Mouse (Mus musculus) common myeloid progenitor, adult 5-6 weeks (primary cell): Measurements from ENCODE around the gene Mgat5. TPM values are rescaled to one million over a fixed set of nuclear protein-coding genes. Genes with fewer than 3 reads are reported as not detected.
A peak's percentile ranks its signal among the peaks of the same experiment; 100 is the strongest.

Experiments
- ATAC-seq: replicated peaks from 2 replicates; pipeline ENCODE4 v1.8.0; 2016; ENCODE audit warnings: low read depth, mild to moderate bottlenecking, moderate TSS enrichment, inconsistent platforms; ENCODE audit not compliant: poor library complexity, severe bottlenecking
- total RNA-seq: library from RNA; stranded (forward); fragments of 200-1000, 187-1606 nt; gene quantifications from 2 replicates; pipeline ENCODE4 v1.2.3, GENCODE M21; 2017

The Mgat5 gene
- total RNA-seq, 1 experiment from 2014 or later: 66.2 TPM

- ATAC-seq: no peak
Observed at GRCm38 (mm10) chr1:127464041-127464440, 259.2 kb downstream of the Mgat5 start.

DNA sequence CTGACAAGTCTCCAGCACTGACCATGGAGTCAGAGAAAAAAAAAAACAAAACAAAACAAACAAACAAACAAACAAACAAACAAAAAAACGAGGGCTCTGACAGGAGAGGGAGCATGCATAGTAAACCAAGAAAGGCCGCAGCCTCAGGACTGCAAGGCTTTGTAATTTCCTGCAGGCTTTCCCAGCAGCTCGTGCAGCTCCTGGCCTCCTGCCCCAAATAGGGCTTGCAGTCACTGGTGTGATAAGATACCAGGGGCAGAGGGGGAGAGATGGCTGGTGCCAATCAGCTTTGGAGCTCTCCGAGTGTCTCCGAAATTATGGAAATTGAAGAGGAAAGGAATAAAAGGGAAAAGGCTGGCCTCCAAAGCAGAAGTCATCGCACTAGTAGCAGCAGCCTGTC, 260.5 kb downstream of the Mgat5 start:
- no peak for ATAC-seq

DNA sequence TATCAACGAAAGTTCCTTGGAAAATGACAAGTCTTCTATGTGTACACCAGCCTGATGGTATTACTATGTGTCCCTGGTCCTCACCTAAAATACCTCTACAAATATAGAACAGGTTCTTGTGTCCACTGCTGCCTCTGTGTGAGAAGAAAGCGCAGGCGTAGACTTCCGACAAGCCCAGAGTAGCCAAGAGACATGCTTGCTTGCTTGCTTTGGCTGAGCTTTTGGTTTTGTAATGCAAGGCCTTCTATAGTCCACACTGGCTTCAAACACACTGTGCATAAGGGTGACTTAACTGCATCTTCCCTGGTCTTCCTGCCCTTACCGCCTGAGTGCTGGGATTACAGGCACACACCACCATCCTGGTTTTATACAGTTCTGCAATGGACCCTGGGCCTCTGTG, 262.4 kb downstream of the Mgat5 start:
- ATAC-seq: no peak

DNA sequence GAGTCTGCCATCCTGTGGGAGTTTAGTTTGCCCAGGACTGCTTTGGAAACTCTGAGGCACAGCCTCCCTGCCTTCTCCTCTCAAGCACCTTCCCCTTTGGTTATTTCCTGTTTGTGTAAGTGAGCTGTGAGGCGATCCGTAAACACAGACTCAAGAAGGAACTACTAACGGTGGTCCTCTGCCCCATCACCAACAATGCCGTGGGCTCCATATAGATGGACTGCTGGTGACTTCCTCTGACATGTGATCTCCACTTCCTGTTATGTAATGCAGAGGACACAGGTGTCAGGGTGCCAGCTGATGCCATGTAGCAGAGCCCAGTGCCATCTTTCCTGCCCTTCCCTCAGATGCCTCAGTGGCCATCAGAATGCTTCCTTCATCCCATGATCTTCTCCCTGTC, 265.4 kb downstream of the Mgat5 start:
- ATAC-seq: peak; percentile 36; the same call in 1 of the 2 replicates

- ATAC-seq: no peak
Observed at GRCm38 (mm10) chr1:127475756-127476155, 270.9 kb downstream of the Mgat5 start.

DNA sequence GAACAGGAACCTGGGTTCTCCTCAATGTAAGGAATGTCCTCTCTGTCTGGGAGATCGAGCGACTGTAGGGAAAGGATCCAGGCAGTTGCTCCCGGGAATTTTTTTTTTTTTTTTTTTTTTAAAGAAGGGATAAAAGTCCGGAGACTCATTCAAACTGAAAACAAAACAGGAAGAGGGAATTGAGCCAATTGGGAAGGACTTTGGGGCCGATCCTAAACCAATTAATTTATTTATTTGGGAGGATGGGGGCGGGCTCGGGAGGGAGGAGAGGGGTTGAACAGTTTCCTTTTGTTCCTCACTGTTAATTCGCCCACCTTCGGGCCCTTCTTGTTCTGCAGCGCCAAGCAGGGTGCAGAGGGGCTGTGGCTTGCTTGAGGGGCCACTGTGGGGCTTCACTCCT, 278.1 kb downstream of the Mgat5 start:
- ATAC-seq: no peak

DNA sequence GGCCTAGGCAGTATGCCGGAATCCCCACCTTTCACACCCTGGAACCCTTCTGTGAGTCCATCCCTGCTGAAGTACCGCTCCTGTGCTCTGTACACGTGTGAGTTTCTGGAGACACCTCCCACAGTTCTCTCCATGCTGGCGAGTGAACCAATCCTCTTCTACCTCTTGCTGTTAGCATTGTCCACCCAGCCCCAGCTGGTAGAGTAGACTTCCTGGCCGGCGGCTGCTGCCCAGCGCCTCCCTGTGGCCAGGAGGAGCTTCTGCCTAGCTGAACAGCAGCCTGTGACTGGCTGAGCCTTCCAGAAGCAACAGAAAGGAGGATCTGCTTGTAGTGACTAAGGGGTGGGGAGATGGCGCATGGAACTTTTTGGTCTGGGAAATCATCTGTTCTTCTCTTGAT, 279.4 kb downstream of the Mgat5 start:
- no peak for ATAC-seq

- peak; percentile 53 for ATAC-seq
Observed at GRCm38 (mm10) chr1:127484826-127485225, 280.0 kb downstream of the Mgat5 start.

GRCm38 (mm10) chr1:127487161-127487560, 282.3 kb downstream of the Mgat5 start:
- ATAC-seq: 0 out of 2 replicates have a peak, but pooled peaks have one; percentile 30

DNA sequence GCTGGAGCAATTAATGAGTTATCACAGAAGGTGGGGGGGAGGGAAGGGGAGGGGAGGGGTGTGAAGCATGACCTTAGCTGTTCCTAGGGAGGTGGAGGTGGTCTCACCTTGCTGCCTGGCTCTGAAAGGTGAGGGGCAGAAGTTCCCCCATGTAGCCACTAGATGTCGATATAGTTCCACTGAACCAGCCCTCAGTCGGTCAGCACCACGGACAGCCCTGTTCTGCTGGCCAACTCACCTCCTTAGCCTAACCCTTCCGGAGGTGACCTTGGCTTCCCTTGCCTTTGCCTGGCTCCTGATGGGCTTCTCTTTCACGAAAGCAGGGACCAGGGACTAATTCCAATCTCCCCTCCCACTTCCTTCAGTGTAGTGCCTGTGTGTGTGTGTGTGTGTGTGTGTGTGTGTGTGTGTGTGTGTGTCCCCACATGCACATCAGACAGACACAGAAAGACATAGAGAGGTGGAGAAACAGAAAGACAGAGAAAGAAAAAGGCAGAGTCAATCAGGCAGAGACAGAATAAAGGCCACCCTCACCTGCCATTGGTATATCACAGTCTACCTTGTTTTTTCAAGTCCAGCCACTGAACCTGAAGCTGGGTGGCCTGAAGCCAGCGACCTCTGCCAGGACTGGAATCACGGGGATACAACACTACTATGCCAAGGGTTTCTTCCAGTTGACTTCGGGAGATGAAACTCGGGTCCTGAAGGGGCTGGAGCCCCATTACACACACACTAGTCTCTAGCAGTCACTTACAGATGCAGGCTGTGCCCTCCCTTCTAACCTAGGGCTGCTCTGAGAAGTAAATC, 292.1 kb downstream of the Mgat5 start:
- ATAC-seq: peak; percentile 93

- ATAC-seq: no peak
Observed at GRCm38 (mm10) chr1:127498746-127499145, 293.9 kb downstream of the Mgat5 start.

DNA sequence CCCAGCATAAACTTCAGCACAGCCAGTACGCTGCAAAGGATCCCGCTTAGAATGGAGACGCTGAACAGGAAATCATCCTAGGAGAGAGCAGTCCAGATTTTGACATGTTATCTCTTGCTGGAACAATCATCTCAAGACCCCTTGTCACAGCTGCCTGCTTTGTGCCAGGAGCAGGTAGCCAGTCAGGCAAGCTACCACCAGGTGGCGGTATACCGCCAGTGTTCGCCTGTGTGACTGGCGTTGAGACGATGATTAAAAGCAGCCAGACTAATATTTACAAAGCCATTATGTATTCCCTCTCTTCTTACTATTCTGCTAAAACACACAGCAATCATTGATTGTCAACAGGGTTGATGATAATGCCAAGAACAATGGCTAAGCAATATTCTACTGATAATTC, 295.4 kb downstream of the Mgat5 start:
- peak; percentile 72 for ATAC-seq

DNA sequence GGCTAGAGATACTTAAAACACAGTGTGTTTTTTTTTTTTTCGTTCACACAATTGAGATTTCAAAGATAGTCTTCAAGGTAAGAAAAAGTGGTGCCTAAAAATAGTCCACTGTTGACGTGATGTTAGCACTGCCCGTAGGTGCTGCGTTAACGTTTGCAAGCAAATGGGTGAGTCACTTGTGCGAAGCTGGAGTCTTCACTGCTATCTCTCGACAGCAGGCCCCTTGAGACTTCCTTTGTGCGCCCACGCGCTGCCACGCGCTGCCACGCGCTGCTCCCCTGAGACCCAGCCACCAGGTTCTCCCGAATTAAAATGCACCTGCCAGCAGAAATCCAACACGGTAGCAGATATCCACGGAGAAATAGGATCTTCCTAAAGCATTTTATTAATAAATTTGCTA, 295.9 kb downstream of the Mgat5 start:
- no peak for ATAC-seq

DNA sequence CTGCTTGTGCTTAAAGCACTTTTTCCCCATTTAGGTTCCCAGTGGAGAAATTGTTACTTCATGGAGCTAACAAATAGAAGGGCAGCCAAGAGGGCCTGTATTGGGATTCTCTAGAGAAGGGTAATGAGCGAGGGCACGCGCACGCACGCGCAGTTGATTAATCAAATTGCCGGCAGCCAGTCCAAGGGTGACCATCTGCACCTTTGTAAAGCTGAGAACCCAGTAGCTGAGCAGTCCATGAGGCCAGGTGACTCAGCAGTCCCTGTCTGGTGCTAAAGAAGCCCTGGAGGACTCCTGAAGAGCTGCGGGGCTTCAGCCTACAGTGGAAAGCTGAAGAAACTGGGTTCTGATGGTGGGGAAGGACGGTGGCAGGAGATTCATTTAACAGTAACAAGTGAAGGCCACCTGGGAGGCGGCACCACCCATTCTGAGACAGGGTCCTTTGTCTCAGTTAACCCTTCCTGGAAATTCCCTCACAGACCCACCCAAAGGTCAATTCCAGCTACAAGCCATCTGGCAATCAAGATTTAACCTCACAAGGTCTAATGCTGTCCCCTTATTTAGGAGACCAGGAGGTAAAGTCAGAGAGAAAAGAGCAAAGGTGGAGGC, 302.3 kb downstream of the Mgat5 start:
- no peak for ATAC-seq

GRCm38 (mm10) chr1:127508067-127508739, 303.4 kb downstream of the Mgat5 start:
- ATAC-seq: no peak

- no peak for ATAC-seq
Observed at GRCm38 (mm10) chr1:127508921-127509320, 304.1 kb downstream of the Mgat5 start.

DNA sequence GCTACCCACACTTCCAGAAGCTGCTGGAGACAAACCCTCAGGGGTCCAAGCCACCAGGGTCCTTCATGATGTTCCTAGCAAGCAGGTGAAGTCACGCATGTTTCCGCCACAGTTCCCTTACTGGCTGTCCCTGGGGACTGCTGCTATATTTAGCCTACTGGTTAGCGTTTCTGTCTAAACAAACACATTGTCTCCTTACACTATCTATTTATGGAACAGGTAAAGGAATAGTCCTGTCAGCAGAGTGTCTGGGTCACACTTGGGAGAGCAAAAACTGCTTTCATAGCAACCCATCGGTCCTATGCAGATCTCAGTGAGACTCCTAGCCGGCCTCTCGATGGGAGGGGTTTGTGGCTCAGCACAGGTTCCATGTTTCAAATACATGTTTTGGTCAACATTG, 306.5 kb downstream of the Mgat5 start:
- no peak for ATAC-seq

- ATAC-seq: 0 out of 2 replicates have a peak, but pooled peaks have one; percentile 29
Observed at GRCm38 (mm10) chr1:127512709-127513108, 307.9 kb downstream of the Mgat5 start.

DNA sequence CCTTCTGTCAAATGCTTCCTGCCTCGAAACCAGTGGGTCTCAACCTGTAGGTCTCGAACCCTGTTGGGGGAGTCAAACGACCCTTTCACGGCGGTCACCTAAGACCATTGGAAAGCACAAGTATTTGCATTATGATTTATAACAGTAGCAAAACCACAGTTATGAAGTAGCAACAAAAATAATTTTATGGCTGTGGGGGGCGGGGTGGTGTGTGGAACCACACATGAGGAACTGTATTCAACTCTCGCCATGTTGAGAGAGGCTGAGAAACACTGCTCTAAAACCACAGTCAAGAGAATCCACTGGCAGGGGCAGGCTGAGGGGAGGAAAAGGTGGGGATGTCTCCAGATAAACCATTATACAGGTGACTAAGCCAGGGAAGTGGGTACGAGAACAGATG, 308.3 kb downstream of the Mgat5 start:
- ATAC-seq: peak; percentile 37; the same call in 1 of the 2 replicates

DNA sequence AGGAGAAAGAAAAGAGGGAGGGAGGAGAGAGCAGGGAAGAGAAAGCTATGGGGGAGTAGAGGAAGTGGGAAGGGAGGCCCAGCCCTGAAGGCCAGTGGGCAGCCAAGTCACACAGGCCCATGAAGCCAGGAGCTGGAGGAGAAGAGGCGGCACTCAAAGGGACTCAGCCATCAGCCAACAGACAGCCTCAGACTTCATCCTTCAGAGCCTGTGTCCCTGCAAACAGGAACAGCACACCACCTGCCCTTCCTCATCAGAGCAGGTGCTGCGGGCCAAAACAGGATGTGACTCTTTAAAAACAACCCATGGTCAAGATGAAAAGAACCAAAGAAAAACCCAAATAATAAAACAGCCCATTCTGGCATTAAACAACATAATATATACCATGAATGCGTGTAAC, 308.8 kb downstream of the Mgat5 start:
- ATAC-seq: 0 out of 2 replicates have a peak, but pooled peaks have one; percentile 29

DNA sequence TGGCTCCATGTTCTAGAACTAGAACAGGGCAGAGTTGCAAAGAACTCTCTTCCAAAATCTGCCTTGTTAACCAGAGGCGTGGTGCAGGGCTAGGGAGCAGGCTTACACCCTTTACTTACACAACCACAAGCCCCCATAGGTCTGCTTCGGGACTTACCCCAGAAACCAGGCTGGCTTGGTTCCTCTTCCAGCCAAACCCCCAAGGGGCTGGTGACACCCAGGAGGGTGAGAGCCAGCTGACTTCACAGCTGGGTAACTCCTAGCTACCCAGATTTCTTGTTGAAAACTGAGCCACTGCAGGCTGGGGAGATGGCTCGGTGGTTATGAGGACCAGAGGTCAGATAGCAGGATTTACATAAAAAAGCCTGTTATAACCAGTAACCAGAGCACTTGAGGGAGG, 309.7 kb downstream of the Mgat5 start:
- ATAC-seq: peak; percentile 74
